Mouse (Mus musculus): ENCODE data around the gene Glb1l2.

The Glb1l2 gene

GRCm38 (mm10) chr9:26733206-26733891 lies 72.9 kb downstream of the Glb1l2 start, which contains the start of gene B3gat1:
Gene B3gat1 (plus strand): TSS chr9:26733728.
- DNase-seq (ENCODE audit: extremely low read depth, low read depth, low spot score), result no peak

- DNase-seq (ENCODE audit: extremely low read depth, low read depth, low spot score), result no peak
These were observed 77.7 kb downstream of the Glb1l2 start for GRCm38 (mm10) chr9:26728556-26728955.

DNA sequence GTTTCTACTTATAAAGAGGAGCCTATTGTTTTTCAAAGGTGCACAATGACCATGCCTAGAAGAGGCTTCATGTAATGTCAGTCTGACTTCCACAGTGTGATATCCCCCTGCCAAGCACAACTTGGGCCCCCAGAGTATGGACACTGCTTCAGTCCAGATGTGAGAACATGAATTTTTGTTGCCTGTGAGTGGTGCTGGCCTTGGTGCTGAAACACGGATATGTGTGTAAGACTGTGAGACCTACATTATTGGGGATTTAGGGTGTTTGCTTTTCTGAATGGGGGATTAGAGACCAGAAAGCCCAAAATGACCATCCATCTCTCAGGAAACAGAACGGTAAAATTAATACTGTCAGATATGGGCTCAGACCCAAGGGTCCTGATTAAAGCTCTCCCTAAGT lies 78.8 kb downstream of the Glb1l2 start:
- DNase-seq (ENCODE audit: extremely low read depth, low read depth, low spot score), result no peak

- DNase-seq (ENCODE audit: extremely low read depth, low read depth, low spot score), result no peak
These were observed 80.6 kb downstream of the Glb1l2 start for GRCm38 (mm10) chr9:26725709-26726108.

DNA sequence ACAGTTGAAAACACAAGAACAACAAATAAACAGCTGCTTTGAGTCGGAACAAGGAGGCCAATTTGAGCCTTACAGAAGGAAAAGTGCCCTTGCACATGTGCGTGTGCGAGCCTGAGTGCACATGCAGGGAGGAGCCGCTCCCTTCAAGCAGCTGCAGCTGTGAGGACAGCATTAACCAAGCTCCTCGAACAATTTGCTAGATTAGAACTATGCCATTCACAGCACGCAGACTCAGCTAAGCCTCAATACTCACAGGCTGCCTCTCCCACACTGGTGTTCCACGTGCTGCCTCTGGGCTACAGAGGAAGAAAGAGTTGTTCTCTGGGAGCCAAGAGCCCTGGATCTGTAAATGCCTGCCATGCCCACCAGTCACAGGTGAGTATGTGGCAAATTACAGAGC lies 84.5 kb downstream of the Glb1l2 start:
- DNase-seq (ENCODE audit: extremely low read depth, low read depth, low spot score), result no peak

DNA sequence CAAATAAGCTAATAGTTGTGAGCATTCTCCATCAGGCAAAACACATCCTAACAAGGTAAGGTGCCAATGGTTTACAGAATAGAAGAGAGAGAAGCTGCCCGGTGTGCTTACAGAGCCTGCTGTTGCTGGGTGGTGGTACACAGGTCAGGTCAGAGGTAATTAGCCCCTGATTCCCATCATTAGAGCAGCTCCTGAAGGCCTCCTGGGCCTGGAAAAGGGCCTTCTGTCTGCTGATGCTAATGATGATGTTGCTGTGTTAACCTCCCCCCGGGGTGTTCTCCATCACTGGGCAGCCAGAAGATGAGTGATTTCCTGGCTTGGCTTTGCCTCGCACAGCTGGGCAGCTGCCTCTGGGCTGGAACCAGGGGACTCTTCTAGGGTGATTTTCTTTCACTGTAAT lies 87.9 kb downstream of the Glb1l2 start:
- DNase-seq (ENCODE audit: extremely low read depth, low read depth, low spot score), result no peak

All from fat pad, adult 2 months (tissue).